Mouse (Mus musculus) stomach, embryonic 16.5 days (tissue): ENCODE results near the gene Npr1. TPM values are rescaled to one million over a fixed set of nuclear protein-coding genes. Genes with fewer than 3 reads are reported as not detected.

Experiments used
- ATAC-seq: fragments of 200-750 bp; cut with Nextera tagmentation; 2 replicates; pipeline ENCODE4 v1.8.0; 2017; ENCODE audit warnings: moderate number of reproducible peaks, moderate TSS enrichment; ENCODE audit not compliant: insufficient read depth, low FRiP score
- H3K27ac ChIP-seq: fragments of 300-500 bp; sonication (generic); 2 replicates; pipeline ENCODE4 v1.5.1; 2014; ENCODE audit warnings: low read length
- H3K27me3 ChIP-seq: fragments of 300-500 bp; sonication (generic); 2 replicates; pipeline ENCODE4 v1.6.1; 2014; ENCODE audit warnings: low read length, control low read depth, mixed read lengths; ENCODE audit not compliant: control insufficient read depth, insufficient read depth
- H3K36me3 ChIP-seq: fragments of 300-500 bp; sonication (generic); 2 replicates; pipeline ENCODE4 v1.6.1; 2014; ENCODE audit warnings: low read length; ENCODE audit not compliant: control insufficient read depth, insufficient read depth
- H3K4me1 ChIP-seq: fragments of 300-500 bp; sonication (generic); 2 replicates; pipeline ENCODE4 v1.6.1; 2014; ENCODE audit warnings: low read length, control low read depth, mixed read lengths; ENCODE audit not compliant: control insufficient read depth, insufficient read depth
- H3K4me2 ChIP-seq: fragments of 300-500 bp; sonication (generic); 2 replicates; pipeline ENCODE4 v1.6.1; 2014; ENCODE audit warnings: low read depth, low read length, mixed read lengths
- H3K4me3 ChIP-seq: fragments of 300-500 bp; sonication (generic); replicated peaks from 2 replicates; pipeline ENCODE4 v1.5.1; 2014; ENCODE audit warnings: mild to moderate bottlenecking, low read length
- H3K9ac ChIP-seq: fragments of 300-500 bp; sonication (generic); 2 replicates; pipeline ENCODE4 v1.6.1; 2014; ENCODE audit warnings: low read length
- H3K9me3 ChIP-seq: fragments of 300-500 bp; sonication (generic); replicated peaks from 2 replicates; pipeline ENCODE4 v1.6.1; 2016; ENCODE audit warnings: low read length, control low read depth; ENCODE audit not compliant: control insufficient read depth
- WGBS: fragments of 180-500 bp; shearing (Covaris S2); extraction: QIAGEN DNeasy Blood & Tissue Kit; methylation state at CpG from one replicate; pipeline ENCODE4 v1.1.7; 2014; 5-methylcytosine and 5-hydroxymethylcytosine counted together
- polyA plus RNA-seq: library from polyadenylated mRNA; unstranded; fragments of >200 nt; fragmentation: Nextera tagmentation; extraction: Ambion mirVana; gene quantifications from 2 replicates; pipeline ENCODE4 v1.2.1, GENCODE M21; 2015

The Npr1 gene
- polyA plus RNA-seq, 1 experiment from 2014 or later = 5.9 TPM

DNA sequence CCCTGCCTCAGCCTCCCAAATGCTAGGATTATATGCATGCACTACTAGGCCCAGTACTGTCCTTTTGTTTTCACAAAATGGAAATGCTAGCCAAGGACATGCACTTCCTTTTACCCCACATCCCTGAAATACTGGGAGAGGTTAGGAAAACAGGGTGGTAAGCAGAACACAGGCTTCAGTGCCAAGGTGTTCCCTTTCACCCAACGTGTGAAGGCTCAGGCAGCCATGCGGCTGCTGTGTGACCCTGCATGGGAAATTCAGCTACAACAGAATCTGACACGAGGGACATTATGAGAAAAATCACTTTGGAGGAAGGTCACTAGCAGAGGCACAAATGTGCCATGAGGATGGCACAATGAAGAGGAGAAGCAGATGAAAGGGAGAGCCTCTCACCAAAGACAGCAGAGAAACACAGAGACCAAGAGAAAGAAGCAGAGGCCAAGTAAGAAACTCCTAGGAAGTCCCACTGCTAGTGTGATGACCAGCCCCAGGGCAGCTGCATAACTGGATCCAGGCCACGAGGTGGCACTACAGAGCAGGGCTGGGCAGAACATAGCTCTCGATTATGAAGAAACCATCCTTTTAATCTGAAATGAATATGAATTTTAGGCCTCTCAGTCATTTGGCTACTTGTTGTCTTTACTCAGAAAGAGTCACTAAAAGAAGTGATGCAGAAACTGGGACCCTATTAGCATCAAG, 53.2 kb downstream of the Npr1 start:
- H3K27me3 ChIP-seq = no peaks in the 10 kb centered on the region
- H3K36me3 ChIP-seq = peaks cover 5% of the 10 kb centered on the region; the same call in 1 of the 2 replicates
- no peaks in the 10 kb centered on the region for H3K9me3 ChIP-seq
- no peaks in the 10 kb centered on the region for H3K4me1 ChIP-seq
- H3K9ac ChIP-seq = no peak overlapping the region
- no peak overlapping the region for H3K4me2 ChIP-seq
- no peak overlapping the region for H3K4me3 ChIP-seq
- no peak overlapping the region for H3K27ac ChIP-seq
- peak; percentile 47; the same call in 1 of the 2 replicates for ATAC-seq
- WGBS = 44% methylated on average over 5 of the region's 5 CpGs

GRCm38 (mm10) chr3:90408721-90409120, 56.9 kb downstream of the Npr1 start:
- Histone ChIP-seq H3K27ac (no peak overlapping the region), H3K4me1 (no peaks in the 10 kb centered on the region), H3K36me3 (peaks cover 19% of the 10 kb centered on the region; the same call in 1 of the 2 replicates), H3K4me2 (no peak overlapping the region), H3K4me3 (no peak overlapping the region), H3K9me3 (no peaks in the 10 kb centered on the region), H3K9ac (no peak overlapping the region), H3K27me3 (no peaks in the 10 kb centered on the region)
- WGBS = 89% methylated on average over 3 of the region's 3 CpGs
- no peak for ATAC-seq

DNA sequence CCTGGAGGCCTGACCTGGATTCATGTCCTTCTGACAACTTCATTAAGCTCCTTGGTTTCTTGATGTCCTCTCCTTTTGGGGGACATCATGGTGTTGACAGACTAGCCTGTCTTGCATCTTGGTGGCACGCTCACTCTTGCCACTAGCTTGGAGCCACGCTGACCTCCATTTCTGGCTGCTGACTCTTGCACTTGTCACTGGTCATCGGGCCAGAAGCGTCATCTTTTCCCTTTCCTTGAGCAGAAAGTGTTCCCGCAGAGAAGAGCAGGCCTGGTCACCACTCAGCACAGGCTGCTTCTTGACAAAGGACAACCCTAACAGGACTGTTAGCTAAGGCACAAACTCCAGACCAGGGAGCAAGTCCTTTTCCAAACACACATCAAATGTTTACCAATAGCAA, 59.3 kb downstream of the Npr1 start:
- WGBS = 98% methylated on average over 5 of the region's 5 CpGs
- Histone ChIP-seq H3K9me3 (no peaks in the 10 kb centered on the region), H3K4me1 (no peaks in the 10 kb centered on the region), H3K9ac (no peak overlapping the region), H3K4me2 (no peak overlapping the region), H3K4me3 (no peak overlapping the region), H3K36me3 (peaks cover 24% of the 10 kb centered on the region), H3K27me3 (no peaks in the 10 kb centered on the region), H3K27ac (no peak overlapping the region)
- ATAC-seq = no peak

GRCm38 (mm10) chr3:90404609-90405008, 61.1 kb downstream of the Npr1 start:
- ATAC-seq = no peak
- Histone ChIP-seq H3K27ac (no peak overlapping the region), H3K4me1 (no peaks in the 10 kb centered on the region), H3K9me3 (no peaks in the 10 kb centered on the region), H3K4me2 (no peak overlapping the region), H3K9ac (no peak overlapping the region), H3K4me3 (no peak overlapping the region), H3K36me3 (peaks cover 36% of the 10 kb centered on the region), H3K27me3 (no peaks in the 10 kb centered on the region)
- 62% methylated on average over 4 of the region's 4 CpGs for WGBS

- peaks cover 36% of the 10 kb centered on the region for H3K36me3 ChIP-seq
- no peaks in the 10 kb centered on the region for H3K27me3 ChIP-seq
- H3K4me3 ChIP-seq = no peak overlapping the region
- H3K4me1 ChIP-seq = no peaks in the 10 kb centered on the region
- no peak overlapping the region for H3K9ac ChIP-seq
- H3K27ac ChIP-seq = no peak overlapping the region
- no peak overlapping the region for H3K4me2 ChIP-seq
- whole genome bisulfite sequencing = 82% methylated on average over 3 of the region's 3 CpGs
- H3K9me3 ChIP-seq = no peaks in the 10 kb centered on the region
- no peak for ATAC-seq
Observed at GRCm38 (mm10) chr3:90404121-90404520, 61.5 kb downstream of the Npr1 start.

GRCm38 (mm10) chr3:90400993-90401392, 64.7 kb downstream of the Npr1 start:
- H3K4me1 ChIP-seq = no peaks in the 10 kb centered on the region
- no peak for ATAC-seq
- H3K27me3 ChIP-seq = no peaks in the 10 kb centered on the region
- H3K36me3 ChIP-seq = peaks cover 27% of the 10 kb centered on the region
- H3K4me3 ChIP-seq = no peak overlapping the region
- 84% methylated on average over 4 of the region's 4 CpGs for WGBS
- no peak overlapping the region for H3K27ac ChIP-seq
- no peaks in the 10 kb centered on the region for H3K9me3 ChIP-seq
- H3K4me2 ChIP-seq = no peak overlapping the region
- H3K9ac ChIP-seq = no peak overlapping the region

Other genes starting within 250 kb of the Npr1 start
- 92.3 and 104 TPM in 2 replicates for gene Jtb, start 234.3 kb downstream of the Npr1 start, polyA plus RNA-seq
- 28.9 and 34.4 TPM in 2 replicates for gene Creb3l4, start 222.4 kb downstream of the Npr1 start, polyA plus RNA-seq
- gene Slc39a1, start 217.7 kb downstream of the Npr1 start, polyA plus RNA-seq = 101 and 122 TPM in 2 replicates
- gene Crtc2, start 211.7 kb downstream of the Npr1 start, polyA plus RNA-seq = 18.2 and 21.1 TPM in 2 replicates
- 3.8 and 4.3 TPM in 2 replicates for gene Dennd4b, start 200.7 kb downstream of the Npr1 start, polyA plus RNA-seq
- gene Gatad2b, start 172.7 kb downstream of the Npr1 start, polyA plus RNA-seq = 8.1 and 8.2 TPM in 2 replicates
- gene Slc27a3, start 75.9 kb downstream of the Npr1 start, polyA plus RNA-seq = 10.1 TPM in 2 replicates
- 22.4 and 23.0 TPM in 2 replicates for gene Ints3, start 32.2 kb downstream of the Npr1 start, polyA plus RNA-seq
- gene Ilf2, start 10.3 kb upstream of the Npr1 start, polyA plus RNA-seq = 137 and 147 TPM in 2 replicates
- 77.5 and 79.1 TPM in 2 replicates for gene Snapin, start 25.2 kb upstream of the Npr1 start, polyA plus RNA-seq
- gene Chtop, start 43.6 kb upstream of the Npr1 start, polyA plus RNA-seq = 92.7 and 105 TPM in 2 replicates
- 85.3 and 99.1 TPM in 2 replicates for gene S100a1, start 48.5 kb upstream of the Npr1 start, polyA plus RNA-seq
- gene S100a13, start 48.6 kb upstream of the Npr1 start, polyA plus RNA-seq = 37.3 and 44.1 TPM in 2 replicates
- 149 and 199 TPM in 2 replicates for gene S100a14, start 61.0 kb upstream of the Npr1 start, polyA plus RNA-seq
- gene S100a16, start 71.4 kb upstream of the Npr1 start, polyA plus RNA-seq = 407 and 487 TPM in 2 replicates
- gene S100a3, start 94.7 kb upstream of the Npr1 start, polyA plus RNA-seq = 2.6 and 5.0 TPM in 2 replicates
- gene S100a2, start 124.4 kb upstream of the Npr1 start, polyA plus RNA-seq = 0.93 and 1.3 TPM in 2 replicates
- gene Gm42674, start 136.0 kb upstream of the Npr1 start, polyA plus RNA-seq = not detected in 2 replicates
- gene S100a4, start 137.9 kb upstream of the Npr1 start, polyA plus RNA-seq = 12.5 and 15.1 TPM in 2 replicates
- gene S100a5, start 142.7 kb upstream of the Npr1 start, polyA plus RNA-seq = 4.5 and 5.2 TPM in 2 replicates
- gene S100a6, start 147.0 kb upstream of the Npr1 start, polyA plus RNA-seq = 820 and 892 TPM in 2 replicates
- 9.8 and 29.5 TPM in 2 replicates for gene S100a7a, start 188.2 kb upstream of the Npr1 start, polyA plus RNA-seq
- 235 and 367 TPM in 2 replicates for gene S100a8, start 203.1 kb upstream of the Npr1 start, polyA plus RNA-seq
- gene S100a9, start 229.9 kb upstream of the Npr1 start, polyA plus RNA-seq = 151 and 235 TPM in 2 replicates